13 mouse cellular contexts compared by ENCODE assay signal in genomic region chr3:89795746-89796145, GRCm38 (mm10). TPM values are rescaled to one million over a fixed set of nuclear protein-coding genes. Genes with fewer than 3 reads are reported as not detected.
DNase-seq lines count a peak whose midpoint lies in the region; TF ChIP-seq lines count a peak whose summit lies in the region.
"Had no signal": no experiment of that assay in that cellular context is flagged by ENCODE, and none has a peak within 500 bp of the region (broad histone marks: within the 10 kb centered on the region; RNA-seq: fewer than 3 reads in every experiment).

No protein-coding gene starts in this region.

- no peaks in the 10 kb centered on the region for H3K27me3 ChIP-seq in heart, embryonic 10.5 days (ENCODE audit: insufficient read depth, poor library complexity, severe bottlenecking)
- H3K27me3 ChIP-seq in spleen, adult 2 months (ENCODE audit: control insufficient read depth, insufficient read depth, low read length), result no peaks in the 10 kb centered on the region
- H3K27me3 ChIP-seq: forebrain, embryonic 15.5 days; midbrain, embryonic 12.5 days; neural tube, embryonic 12.5 days had no signal

- intact Hi-C loops in heart, postnatal 36 days (cut with DNase I), result no loop called here
- intact Hi-C loops in left cerebral cortex, postnatal 10 days (cut with DNase I), result no loop called here

- DNase-seq in heart, embryonic 10.5 days (ENCODE audit: low spot score), result peak; percentile 72
- no peak for DNase-seq in heart, postnatal 36 days
- no peak for DNase-seq in spleen, adult 2 months (ENCODE audit: low read depth in 1 of 2, low spot score in 2 of 2)
- no peak for DNase-seq in spleen, postnatal 14 days (ENCODE audit: low spot score in 2 of 2)
- no peak for DNase-seq in urinary bladder, adult 2 months (ENCODE audit: low spot score)
- no peak for DNase-seq in spleen, adult 18-20 months
- DNase-seq in left cerebral cortex, postnatal 10 days (ENCODE audit: extremely low spot score in 1 of 2, low spot score in 2 of 2), result no peak
- DNase-seq: adrenal gland, adult 2 months; cerebellum, adult 11-12 months had no signal

- no peak for TF ChIP-seq POLR2A in spleen, adult 2 months (IDR thresholded peaks at IDR 0.05; ENCODE audit: low read depth, low read length)

- 73% methylated on average over 5 of the region's 5 CpGs for WGBS in heart, embryonic 10.5 days
- 68% methylated on average over 5 of the region's 5 CpGs for WGBS in spleen, adult 2 months

- no peak for TF ChIP-seq CTCF in spleen, adult 2 months (IDR thresholded peaks at IDR 0.05; ENCODE audit: extremely low read depth, insufficient read depth, insufficient read length, insufficient replicate concordance)

- H3K4me1 ChIP-seq in heart, embryonic 10.5 days, result peaks cover 7% of the 10 kb centered on the region
- 0 out of 2 replicates have a peak, but pooled peaks cover 3% of the 10 kb centered on the region for H3K4me1 ChIP-seq in spleen, adult 2 months (ENCODE audit: control insufficient read depth, insufficient read depth, insufficient read length)
- H3K4me1 ChIP-seq in brown adipose tissue, adult 24 weeks (ENCODE audit: control insufficient read depth, insufficient read depth, insufficient read length, low read length), result no peaks in the 10 kb centered on the region; the same call in 1 of the 2 replicates
- H3K4me1 ChIP-seq: forebrain, embryonic 15.5 days had no signal

- H3K4me3 ChIP-seq in heart, embryonic 10.5 days, result no peak overlapping the region
- no peak overlapping the region for H3K4me3 ChIP-seq in spleen, adult 2 months (ENCODE audit: extremely low read depth, insufficient read depth, insufficient read length)
- H3K4me3 ChIP-seq in brown adipose tissue, adult 24 weeks (ENCODE audit: insufficient read depth, low read depth, low read length), result no peak overlapping the region
- H3K4me3 ChIP-seq: forebrain, embryonic 15.5 days; midbrain, embryonic 12.5 days; neural tube, embryonic 12.5 days had no signal

- no peaks in the 10 kb centered on the region for H3K9me3 ChIP-seq in heart, embryonic 10.5 days
- H3K9me3 ChIP-seq: forebrain, embryonic 15.5 days; midbrain, embryonic 12.5 days; neural tube, embryonic 12.5 days had no signal

- no peak overlapping the region for H3K27ac ChIP-seq in heart, embryonic 10.5 days
- H3K27ac ChIP-seq in spleen, adult 2 months (ENCODE audit: insufficient read depth, low read length), result peak overlapping the region; percentile 48; the same call in 1 of the 2 replicates
- peak overlapping the region; percentile 62 for H3K27ac ChIP-seq in brown adipose tissue, adult 24 weeks (replicated peaks; ENCODE audit: low read depth, low read length)
- H3K27ac ChIP-seq: forebrain, embryonic 15.5 days; midbrain, embryonic 12.5 days; neural tube, embryonic 12.5 days had no signal

- H3K36me3 ChIP-seq in heart, embryonic 10.5 days, result no peaks in the 10 kb centered on the region
- H3K36me3 ChIP-seq in spleen, adult 2 months (ENCODE audit: control insufficient read depth, insufficient read depth, low read length), result no peaks in the 10 kb centered on the region
- H3K36me3 ChIP-seq: forebrain, embryonic 15.5 days; midbrain, embryonic 12.5 days; neural tube, embryonic 12.5 days had no signal

RNA-seq across cellular contexts. Expression of gene Ube2q1, which starts 22.3 kb away (rescaled TPM):
- 9.5 and 14.7 TPM in 2 replicates for polyA plus RNA-seq in heart, embryonic 10.5 days (2016; fragmentation: Nextera tagmentation; extraction: Ambion mirVana)
- total RNA-seq in heart, postnatal 36 days (2021), result 10 to 100 TPM; 24.4 to 26.9 TPM
- polyA plus RNA-seq in spleen, adult 2 months (2012; rRNA removed), result 23.8 and 26.5 TPM in 2 replicates
- polyA plus RNA-seq in brown adipose tissue, adult 24 weeks (2012; ENCODE audit: insufficient read depth, insufficient read length, missing spikeins), result 31.9 and 44.5 TPM in 2 replicates
- 25.7 and 38.1 TPM in 2 replicates for polyA plus RNA-seq in urinary bladder, adult 2 months (2012; rRNA removed)
- 10 to 100 TPM; 76.2 to 79.4 TPM for total RNA-seq in left cerebral cortex, postnatal 10 days (2021)

RNA-seq across cellular contexts. Expression of gene Chrnb2, which starts 31.3 kb away (rescaled TPM):
- polyA plus RNA-seq in heart, embryonic 10.5 days (2016; fragmentation: Nextera tagmentation; extraction: Ambion mirVana), result 0.25 and 0.26 TPM in 2 replicates
- total RNA-seq in heart, postnatal 36 days (2021), result under 1 TPM; 0.08 to 0.19 TPM
- polyA plus RNA-seq in spleen, adult 2 months (2012; rRNA removed), result 1.4 and 1.6 TPM in 2 replicates
- polyA plus RNA-seq in brown adipose tissue, adult 24 weeks (2012; ENCODE audit: insufficient read depth, insufficient read length, missing spikeins), result 0.54 and 1.3 TPM in 2 replicates
- polyA plus RNA-seq in urinary bladder, adult 2 months (2012; rRNA removed), result 1.1 and 1.3 TPM in 2 replicates
- 10 to 100 TPM; 26.0 to 26.9 TPM for total RNA-seq in left cerebral cortex, postnatal 10 days (2021)

RNA-seq across cellular contexts. Expression of gene She, which starts 35.4 kb away (rescaled TPM):
- 5.4 and 5.9 TPM in 2 replicates for polyA plus RNA-seq in heart, embryonic 10.5 days (2016; fragmentation: Nextera tagmentation; extraction: Ambion mirVana)
- total RNA-seq in heart, postnatal 36 days (2021), result 10 to 100 TPM; 13.2 to 15.0 TPM
- polyA plus RNA-seq in spleen, adult 2 months (2012; rRNA removed), result 1.1 TPM in 2 replicates
- polyA plus RNA-seq in brown adipose tissue, adult 24 weeks (2012; ENCODE audit: insufficient read depth, insufficient read length, missing spikeins), result 2.4 and 4.0 TPM in 2 replicates
- 3.4 and 5.3 TPM in 2 replicates for polyA plus RNA-seq in urinary bladder, adult 2 months (2012; rRNA removed)
- total RNA-seq in left cerebral cortex, postnatal 10 days (2021), result 1 to 10 TPM; 3.1 to 3.3 TPM
